Mouse (Mus musculus): ENCODE results near the gene Fbxw8.

DNA sequence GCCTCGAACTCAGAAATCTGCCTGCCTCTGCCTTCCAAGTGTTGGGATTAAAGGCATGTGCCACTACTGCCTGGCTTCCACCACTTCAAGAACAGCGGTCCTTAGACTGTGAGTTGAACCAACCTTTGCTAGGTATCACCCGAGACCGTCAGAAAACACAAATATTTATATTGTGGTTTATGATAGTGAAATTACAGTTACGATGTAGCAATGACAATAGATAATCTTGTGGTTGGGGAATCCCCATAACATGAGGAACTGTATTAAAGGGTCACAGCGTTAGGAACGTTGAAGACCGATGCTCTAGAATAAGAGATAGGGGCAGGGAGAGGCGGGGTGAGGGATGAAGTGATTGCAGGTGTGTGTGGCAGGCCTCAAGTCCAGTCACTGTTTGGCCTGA is 109.9 kb downstream of the Fbxw8 start:
- TF ChIP-seq CTCF (IDR thresholded peaks at IDR 0.05; ENCODE audit: low read depth) (no peak), EP300 (IDR thresholded peaks at IDR 0.05; ENCODE audit: low read depth) (no peak)
